Mouse (Mus musculus) limb, embryonic 14.5 days (tissue): ENCODE data around the gene Fam53b. TPM values are rescaled to one million over a fixed set of nuclear protein-coding genes. Genes with fewer than 3 reads are reported as not detected.

ENCODE experiments used
- ATAC-seq: fragments of 200-750 bp; cut with Nextera tagmentation; 2 replicates; pipeline ENCODE4 v1.8.0; 2017; ENCODE audit warnings: low read depth, moderate number of reproducible peaks, moderate TSS enrichment; ENCODE audit not compliant: low FRiP score
- DNase-seq: peaks from one replicate; pipeline ENCODE4 v3.0.0-alpha.2; 2015; ENCODE audit warnings: low spot score
- H3K27ac ChIP-seq: fragments of 300-500 bp; sonication (generic); replicated peaks from 2 replicates; pipeline ENCODE4 v1.5.1; 2014; ENCODE audit warnings: low read depth, mild to moderate bottlenecking, low read length, moderate library complexity, mixed read lengths
- H3K27me3 ChIP-seq: fragments of 300-500 bp; sonication (generic); 2 replicates; pipeline ENCODE4 v1.6.1; 2014; ENCODE audit warnings: low read length, mixed read lengths; ENCODE audit not compliant: control insufficient read depth, insufficient read depth
- H3K36me3 ChIP-seq: fragments of 300-500 bp; sonication (generic); 2 replicates; pipeline ENCODE4 v1.6.1; 2014; ENCODE audit warnings: mild to moderate bottlenecking, low read length, moderate library complexity, mixed read lengths; ENCODE audit not compliant: control insufficient read depth, insufficient read depth
- H3K4me1 ChIP-seq: fragments of 300-500 bp; sonication (generic); 2 replicates; pipeline ENCODE4 v1.6.1; 2014; ENCODE audit warnings: antibody characterized with exemption, low read length, mixed read lengths; ENCODE audit not compliant: control insufficient read depth, insufficient read depth
- H3K4me2 ChIP-seq: fragments of 300-500 bp; sonication (generic); replicated peaks from 2 replicates; pipeline ENCODE4 v1.6.1; 2014; ENCODE audit warnings: low read depth, mild to moderate bottlenecking, low read length, moderate library complexity; ENCODE audit not compliant: severe bottlenecking
- H3K4me3 ChIP-seq: fragments of 300-500 bp; sonication (generic); replicated peaks from 2 replicates; pipeline ENCODE4 v1.5.1; 2014; ENCODE audit warnings: low read length
- H3K9ac ChIP-seq: fragments of 300-500 bp; sonication (generic); 2 replicates; pipeline ENCODE4 v1.6.1; 2014; ENCODE audit warnings: mild to moderate bottlenecking, low read depth, low read length, moderate library complexity; ENCODE audit not compliant: severe bottlenecking
- H3K9me3 ChIP-seq: fragments of 300-500 bp; sonication (generic); 2 replicates; pipeline ENCODE4 v1.6.1; 2016; ENCODE audit warnings: low read length; ENCODE audit not compliant: control insufficient read depth
- POLR2A ChIP-seq: fragments of 200-500 bp; IDR thresholded peaks from 2 replicates; pipeline ENCODE4 v1.8.0; 2012; ENCODE audit warnings: inconsistent platforms, mild to moderate bottlenecking, moderate library complexity, borderline replicate concordance; ENCODE audit not compliant: insufficient read depth, insufficient read length; ENCODE audit errors: extremely low read depth
- WGBS: fragments of 180-500 bp; shearing (Covaris S2); extraction: QIAGEN DNeasy Blood & Tissue Kit; methylation state at CpG from one replicate; pipeline ENCODE4 v1.1.7; 2014; 5-methylcytosine and 5-hydroxymethylcytosine counted together
- polyA plus RNA-seq, 2 experiments: library from polyadenylated mRNA; depleted of rRNA in 1 of 2; stranded (reverse) in 1 of 2; unstranded in 1 of 2; fragments of >200 nt; fragmentation: Nextera tagmentation in 1 of 2; extraction: Ambion mirVana in 1 of 2; gene quantifications; 2 replicates each; pipeline versions ENCODE4 v1.2.1 to v1.2.3; 2012 to 2014

Fam53b gene
- polyA plus RNA-seq, 2 experiments: 15.1 to 20.8 TPM

GRCm38 (mm10) chr7:132754389-132754750 lies 59.3 kb downstream of the Fam53b start:
- H3K27ac ChIP-seq: peak overlapping the region; percentile 83
- no peak overlapping the region for H3K4me3 ChIP-seq
- no peak for ATAC-seq
- DNase-seq: peak; percentile 26
- no peak for TF ChIP-seq POLR2A
- H3K9me3 ChIP-seq: no peaks in the 10 kb centered on the region
- WGBS: 46% methylated on average over 3 of the region's 3 CpGs
- H3K36me3 ChIP-seq: peaks cover 23% of the 10 kb centered on the region
- H3K4me2 ChIP-seq: no peak overlapping the region
- H3K9ac ChIP-seq: no peak overlapping the region
- H3K4me1 ChIP-seq: peaks cover 28% of the 10 kb centered on the region
- no peaks in the 10 kb centered on the region for H3K27me3 ChIP-seq

DNA sequence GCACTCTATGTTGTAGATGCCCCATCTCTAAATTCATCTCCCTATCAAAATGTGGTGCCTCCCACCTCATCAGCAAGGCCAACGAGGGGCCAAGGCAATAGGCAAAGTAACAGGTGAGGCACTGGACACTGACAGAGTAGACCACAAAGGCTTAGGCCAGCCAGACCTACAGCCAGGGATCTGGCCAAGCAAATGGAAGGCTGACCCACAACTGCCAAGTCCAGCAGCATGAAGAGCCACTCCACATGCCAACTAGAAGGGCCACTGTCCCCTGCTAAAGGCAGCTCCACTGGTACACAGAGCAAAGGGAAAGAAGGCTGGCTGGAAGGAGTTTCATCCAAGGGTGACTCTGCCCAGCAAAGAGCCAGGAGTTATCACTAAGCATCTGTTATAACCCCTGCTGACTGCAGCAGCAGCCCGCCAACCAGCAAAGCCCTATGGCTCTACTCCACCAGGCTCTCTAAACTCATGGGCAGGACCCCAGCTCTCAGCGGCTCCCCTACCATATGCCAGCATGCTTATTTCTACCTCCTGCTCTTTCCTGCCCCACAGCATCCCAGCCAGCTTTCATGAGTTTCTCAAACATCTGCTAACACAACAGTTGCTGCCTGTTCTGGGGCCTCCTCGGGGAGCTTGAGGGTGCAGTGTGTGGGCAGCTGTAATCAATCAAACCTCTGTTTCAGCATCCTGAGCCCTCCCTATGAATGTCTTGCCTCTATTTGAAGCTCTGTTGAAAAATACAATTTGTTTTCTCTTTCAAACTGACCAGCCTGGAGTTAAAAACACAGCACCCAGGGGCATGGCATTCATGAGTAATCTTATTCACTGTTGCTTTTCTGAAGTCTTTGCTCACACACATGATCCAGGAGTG lies 59.9 kb downstream of the Fam53b start:
- peak; percentile 54 for DNase-seq
- H3K4me1 ChIP-seq: peaks cover 28% of the 10 kb centered on the region
- H3K27ac ChIP-seq: peak overlapping the region; percentile 83
- H3K27me3 ChIP-seq: no peaks in the 10 kb centered on the region
- no peak overlapping the region for H3K9ac ChIP-seq
- 31% methylated on average over 4 of the region's 4 CpGs for WGBS
- no peaks in the 10 kb centered on the region for H3K9me3 ChIP-seq
- peaks cover 17% of the 10 kb centered on the region for H3K36me3 ChIP-seq
- peak; percentile 70 for ATAC-seq
- no peak for TF ChIP-seq POLR2A
- H3K4me2 ChIP-seq: no peak overlapping the region
- no peak overlapping the region for H3K4me3 ChIP-seq

GRCm38 (mm10) chr7:132751716-132752115 lies 62.0 kb downstream of the Fam53b start:
- WGBS: 97% methylated on average over 2 of the region's 2 CpGs
- H3K36me3 ChIP-seq: peaks cover 7% of the 10 kb centered on the region; the same call in 1 of the 2 replicates
- no peak for TF ChIP-seq POLR2A
- no peaks in the 10 kb centered on the region for H3K9me3 ChIP-seq
- H3K4me2 ChIP-seq: no peak overlapping the region
- no peak overlapping the region for H3K9ac ChIP-seq
- no peak for DNase-seq
- H3K27me3 ChIP-seq: no peaks in the 10 kb centered on the region
- peaks cover 27% of the 10 kb centered on the region for H3K4me1 ChIP-seq
- H3K27ac ChIP-seq: no peak overlapping the region
- no peak for ATAC-seq
- no peak overlapping the region for H3K4me3 ChIP-seq

DNA sequence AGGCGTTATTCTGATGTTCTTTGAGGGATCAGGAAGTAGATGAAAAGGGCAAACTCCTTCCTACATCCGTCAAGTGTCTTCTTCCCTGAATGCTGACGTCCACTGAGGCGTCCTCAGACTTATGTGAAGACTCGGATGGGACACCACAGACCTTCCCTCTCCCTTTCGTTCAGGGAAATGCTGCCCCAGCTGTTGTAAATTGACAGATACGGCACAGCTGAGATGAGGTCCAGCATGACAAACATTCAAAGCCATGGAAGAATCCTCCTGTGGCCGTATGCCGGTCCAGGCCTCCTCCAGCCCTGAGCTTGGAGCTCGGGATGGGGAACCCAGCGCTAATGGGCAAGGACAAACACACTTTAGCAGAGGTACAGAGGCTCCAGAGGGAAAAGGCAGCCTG lies 64.2 kb downstream of the Fam53b start:
- no peak for ATAC-seq
- 91% methylated on average over 11 of the region's 11 CpGs for WGBS

GRCm38 (mm10) chr7:132748076-132748769 lies 65.5 kb downstream of the Fam53b start:
- H3K4me2 ChIP-seq: no peak overlapping the region
- H3K27me3 ChIP-seq: no peaks in the 10 kb centered on the region
- H3K9ac ChIP-seq: no peak overlapping the region
- no peak overlapping the region for H3K4me3 ChIP-seq
- peaks cover under 1% of the 10 kb centered on the region for H3K4me1 ChIP-seq
- no peaks in the 10 kb centered on the region for H3K9me3 ChIP-seq
- no peak overlapping the region for H3K27ac ChIP-seq
- no peak for TF ChIP-seq POLR2A
- peaks cover 7% of the 10 kb centered on the region; the same call in 1 of the 2 replicates for H3K36me3 ChIP-seq
- 66% methylated on average over 3 of the region's 3 CpGs for WGBS
- ATAC-seq (peak; percentile 74), DNase-seq (peak; percentile 42)

More for the DNA sequence above, 64.2 kb downstream of the Fam53b start:
- TF ChIP-seq POLR2A: no peak
- Histone ChIP-seq H3K9ac (no peak overlapping the region), H3K4me1 (peaks cover 14% of the 10 kb centered on the region), H3K4me3 (no peak overlapping the region), H3K4me2 (no peak overlapping the region), H3K36me3 (peaks cover 7% of the 10 kb centered on the region; the same call in 1 of the 2 replicates), H3K27ac (no peak overlapping the region), H3K27me3 (no peaks in the 10 kb centered on the region), H3K9me3 (no peaks in the 10 kb centered on the region)
- DNase-seq: no peak
